In genomic region chr10:84677871-84678270, GRCm38 (mm10) we compare ENCODE assay signal across 24 mouse cellular contexts.
"Had no signal": no experiment of that assay in that cellular context is flagged by ENCODE, and none has a peak within 500 bp of the region (broad histone marks: within the 10 kb centered on the region; RNA-seq: fewer than 3 reads in every experiment).

No protein-coding gene starts in this region.

- H3K9me3 ChIP-seq: forebrain, embryonic 15.5 days; heart, embryonic 12.5 days; hindbrain, embryonic 13.5 days; hindbrain, embryonic 15.5 days; kidney, embryonic 15.5 days; limb, embryonic 13.5 days; limb, embryonic 15.5 days; liver, embryonic 12.5 days had no signal

- H3K27ac ChIP-seq: forebrain, embryonic 15.5 days; hindbrain, embryonic 13.5 days; hindbrain, embryonic 15.5 days; hindbrain, postnatal 0 days; kidney, embryonic 15.5 days; kidney, postnatal 0 days; limb, embryonic 13.5 days; limb, embryonic 15.5 days; liver, embryonic 12.5 days; liver, embryonic 14.5 days had no signal

- H3K4me2 ChIP-seq: forebrain, embryonic 15.5 days; heart, embryonic 12.5 days; hindbrain, embryonic 13.5 days; hindbrain, embryonic 15.5 days; kidney, embryonic 15.5 days; limb, embryonic 13.5 days; limb, embryonic 15.5 days; liver, embryonic 12.5 days had no signal

- H3K27me3 ChIP-seq: forebrain, embryonic 15.5 days; heart, embryonic 12.5 days; hindbrain, embryonic 13.5 days; hindbrain, embryonic 15.5 days; kidney, embryonic 15.5 days; limb, embryonic 13.5 days; limb, embryonic 15.5 days; liver, embryonic 12.5 days had no signal

- H3K4me1 ChIP-seq: forebrain, embryonic 15.5 days; hindbrain, embryonic 15.5 days; kidney, embryonic 15.5 days; limb, embryonic 13.5 days; limb, embryonic 15.5 days; liver, embryonic 12.5 days had no signal

- ATAC-seq: forebrain, embryonic 15.5 days; forebrain, postnatal 0 days; hindbrain, postnatal 0 days; intestine, embryonic 16.5 days; liver, embryonic 12.5 days had no signal

- H3K4me3 ChIP-seq: forebrain, embryonic 15.5 days; heart, embryonic 12.5 days; hindbrain, embryonic 13.5 days; hindbrain, embryonic 15.5 days; kidney, embryonic 15.5 days; limb, embryonic 13.5 days; limb, embryonic 15.5 days; liver, embryonic 12.5 days had no signal

- H3K9ac ChIP-seq: forebrain, embryonic 15.5 days; forebrain, postnatal 0 days; hindbrain, embryonic 13.5 days; hindbrain, embryonic 15.5 days; kidney, embryonic 15.5 days; limb, embryonic 13.5 days; limb, embryonic 15.5 days; liver, embryonic 12.5 days; liver, embryonic 14.5 days had no signal

- DNase-seq: forebrain, postnatal 0 days; gastrocnemius, postnatal 14 days; gastrocnemius, postnatal 36 days; heart, adult 18-20 months; kidney, adult 11 months; kidney, adult 2 months; kidney, adult 9 months; kidney, postnatal 14 days; kidney, postnatal 36 days; layer of hippocampus, adult 9-11 months; layer of hippocampus, postnatal 36 days; left cerebral cortex, postnatal 4 days had no signal
